Mouse (Mus musculus) telencephalon, adult 2 months (tissue): ENCODE data around the gene Afm.

ENCODE experiments used
- DNase-seq: peaks from one replicate; pipeline ENCODE4 v3.0.0-alpha.2; 2011; ENCODE audit warnings: low read depth, low spot score

The Afm gene

GRCm38 (mm10) chr5:90518356-90519100 lies at the start of gene Afm:
Afm (plus strand) TSS chr5:90518932.
- DNase-seq: no peak

- no peak for DNase-seq
Measured at GRCm38 (mm10) chr5:90470836-90471235, 47.9 kb upstream of the Afm start.

GRCm38 (mm10) chr5:90473902-90474301 lies 44.8 kb upstream of the Afm start:
- no peak for DNase-seq

GRCm38 (mm10) chr5:90474369-90474768 lies 44.4 kb upstream of the Afm start:
- no peak for DNase-seq

GRCm38 (mm10) chr5:90476741-90477140 lies 42.0 kb upstream of the Afm start:
- no peak for DNase-seq

GRCm38 (mm10) chr5:90477308-90478140 lies 41.2 kb upstream of the Afm start:
- DNase-seq: no peak

- DNase-seq: no peak
Measured at GRCm38 (mm10) chr5:90478886-90479285, 39.8 kb upstream of the Afm start.

- no peak for DNase-seq
Measured at GRCm38 (mm10) chr5:90485597-90485996, 33.1 kb upstream of the Afm start.

GRCm38 (mm10) chr5:90488323-90488722 lies 30.4 kb upstream of the Afm start:
- no peak for DNase-seq

GRCm38 (mm10) chr5:90490518-90490917 lies 28.2 kb upstream of the Afm start, which contains the start of gene Afp:
Afp (plus strand) TSS chr5:90490737.
- DNase-seq: no peak

GRCm38 (mm10) chr5:90492440-90492839 lies 26.3 kb upstream of the Afm start:
- no peak for DNase-seq

GRCm38 (mm10) chr5:90494308-90494707 lies 24.4 kb upstream of the Afm start:
- DNase-seq: no peak

- no peak for DNase-seq
Measured at GRCm38 (mm10) chr5:90499509-90499908, 19.2 kb upstream of the Afm start.

GRCm38 (mm10) chr5:90500714-90501113 lies 18.0 kb upstream of the Afm start:
- no peak for DNase-seq

- DNase-seq: no peak
Measured at GRCm38 (mm10) chr5:90501752-90502151, 17.0 kb upstream of the Afm start.

- no peak for DNase-seq
Measured at GRCm38 (mm10) chr5:90504742-90505141, 14.0 kb upstream of the Afm start.

- DNase-seq: peak; percentile 27
Measured at GRCm38 (mm10) chr5:90506507-90506906, 12.2 kb upstream of the Afm start.

GRCm38 (mm10) chr5:90507411-90507949 lies 11.3 kb upstream of the Afm start:
- no peak for DNase-seq

- DNase-seq: no peak
Measured at GRCm38 (mm10) chr5:90509828-90510592, 8.7 kb upstream of the Afm start.

- DNase-seq: peak; percentile 23
Measured at GRCm38 (mm10) chr5:90512288-90512955, 6.3 kb upstream of the Afm start.

GRCm38 (mm10) chr5:90515561-90515960 lies 3.2 kb upstream of the Afm start:
- no peak for DNase-seq
